Mouse (Mus musculus): ENCODE measurements at regions not wholly inside any gene's neighbourhood (a gene's known extent, or its start where the extent isn't known, plus 50 kb on each side); places are given as distances from the start of the nearest gene placed in this dataset.

GRCm38 (mm10) chr8:34478465-34478864 is 366.9 kb upstream of the Gm10131 start:
- Histone ChIP-seq H3K27ac (ENCODE audit: insufficient read depth, low read depth, low read length, poor library complexity, severe bottlenecking) (no peak overlapping the region), H3K9ac (ENCODE audit: insufficient read depth, low read depth, low read length, poor library complexity, severe bottlenecking) (no peak overlapping the region), H3K4me1 (ENCODE audit: control insufficient read depth in 2 of 2, insufficient read depth in 2 of 2, low read length in 2 of 2, poor library complexity in 1 of 2) (no peaks in the 10 kb centered on the region), H3K9me3 (ENCODE audit: control insufficient read depth, insufficient read depth, low read depth, low read length) (no peaks in the 10 kb centered on the region), H3K36me3 (ENCODE audit: control insufficient read depth, insufficient read depth, low read length, poor library complexity, severe bottlenecking) (no peaks in the 10 kb centered on the region), H3K4me3 (ENCODE audit: insufficient read depth in 1 of 2, low read depth in 1 of 2, low read length in 2 of 2, poor library complexity in 1 of 2, severe bottlenecking in 1 of 2) (no peak overlapping the region)
- no peak for DNase-seq (ENCODE audit: low read depth, low spot score)
- in situ Hi-C loops (cut with MboI; ENCODE audit: low sequenced_read_pairs in 2 of 2, unreplicated experiment in 2 of 2): no loop called here
- no peak for TF ChIP-seq ZC3H11A (IDR thresholded peaks at IDR 0.05; ENCODE audit: borderline replicate concordance, low read depth, low read length)
- TF ChIP-seq MAFK (IDR thresholded peaks at IDR 0.05; ENCODE audit: insufficient read depth, low read depth, low read length): no peak
- TF ChIP-seq CHD2 (IDR thresholded peaks at IDR 0.05; ENCODE audit: low read depth, low read length): no peak
- no peak for TF ChIP-seq HCFC1 (IDR thresholded peaks at IDR 0.05; ENCODE audit: borderline replicate concordance, insufficient read depth, low read length)
- no peak for TF ChIP-seq ZNF384 (IDR thresholded peaks at IDR 0.05; ENCODE audit: low read depth, low read length)

GRCm38 (mm10) chr8:34476146-34476820 is 364.7 kb upstream of the Gm10131 start:
- TF ChIP-seq ZNF384 (IDR thresholded peaks at IDR 0.05; ENCODE audit: low read depth, low read length) (no peak), CHD2 (IDR thresholded peaks at IDR 0.05; ENCODE audit: low read depth, low read length) (no peak), HCFC1 (IDR thresholded peaks at IDR 0.05; ENCODE audit: borderline replicate concordance, insufficient read depth, low read length) (no peak), MAFK (IDR thresholded peaks at IDR 0.05; ENCODE audit: insufficient read depth, low read depth, low read length) (no peak), ZC3H11A (IDR thresholded peaks at IDR 0.05; ENCODE audit: borderline replicate concordance, low read depth, low read length) (no peak)
- H3K4me1 ChIP-seq (ENCODE audit: control insufficient read depth in 2 of 2, insufficient read depth in 2 of 2, low read length in 2 of 2, poor library complexity in 1 of 2): peaks cover 0 to 2% of the 10 kb centered on the region in 2 experiments; a peak in 1 of 4 replicates
- no peaks in the 10 kb centered on the region for H3K9me3 ChIP-seq (ENCODE audit: control insufficient read depth, insufficient read depth, low read depth, low read length)
- no peak overlapping the region for H3K9ac ChIP-seq (ENCODE audit: insufficient read depth, low read depth, low read length, poor library complexity, severe bottlenecking)
- in situ Hi-C loops (cut with MboI; ENCODE audit: low sequenced_read_pairs in 2 of 2, unreplicated experiment in 2 of 2): no loop called here
- H3K4me3 ChIP-seq (ENCODE audit: insufficient read depth in 1 of 2, low read depth in 1 of 2, low read length in 2 of 2, poor library complexity in 1 of 2, severe bottlenecking in 1 of 2): no peak overlapping the region
- H3K36me3 ChIP-seq (ENCODE audit: control insufficient read depth, insufficient read depth, low read length, poor library complexity, severe bottlenecking): no peaks in the 10 kb centered on the region
- DNase-seq (ENCODE audit: low read depth, low spot score): no peak
- no peak overlapping the region for H3K27ac ChIP-seq (ENCODE audit: insufficient read depth, low read depth, low read length, poor library complexity, severe bottlenecking)

GRCm38 (mm10) chr8:34474593-34474992 is 363.1 kb upstream of the Gm10131 start:
- Histone ChIP-seq H3K36me3 (ENCODE audit: control insufficient read depth, insufficient read depth, low read length, poor library complexity, severe bottlenecking) (no peaks in the 10 kb centered on the region), H3K4me3 (ENCODE audit: insufficient read depth in 1 of 2, low read depth in 1 of 2, low read length in 2 of 2, poor library complexity in 1 of 2, severe bottlenecking in 1 of 2) (no peak overlapping the region), H3K9me3 (ENCODE audit: control insufficient read depth, insufficient read depth, low read depth, low read length) (no peaks in the 10 kb centered on the region), H3K9ac (ENCODE audit: insufficient read depth, low read depth, low read length, poor library complexity, severe bottlenecking) (no peak overlapping the region), H3K27ac (ENCODE audit: insufficient read depth, low read depth, low read length, poor library complexity, severe bottlenecking) (no peak overlapping the region), H3K4me1 (ENCODE audit: control insufficient read depth in 2 of 2, insufficient read depth in 2 of 2, low read length in 2 of 2, poor library complexity in 1 of 2) (peaks cover 0 to 2% of the 10 kb centered on the region in 2 experiments; a peak in 1 of 4 replicates)
- in situ Hi-C loops (cut with MboI; ENCODE audit: low sequenced_read_pairs in 2 of 2, unreplicated experiment in 2 of 2): no loop called here
- DNase-seq (ENCODE audit: low read depth, low spot score): no peak
- TF ChIP-seq ZNF384 (IDR thresholded peaks at IDR 0.05; ENCODE audit: low read depth, low read length) (no peak), CHD2 (IDR thresholded peaks at IDR 0.05; ENCODE audit: low read depth, low read length) (no peak), ZC3H11A (IDR thresholded peaks at IDR 0.05; ENCODE audit: borderline replicate concordance, low read depth, low read length) (no peak), HCFC1 (IDR thresholded peaks at IDR 0.05; ENCODE audit: borderline replicate concordance, insufficient read depth, low read length) (no peak)

- TF ChIP-seq ZNF384 (IDR thresholded peaks at IDR 0.05; ENCODE audit: low read depth, low read length) (no peak), CHD2 (IDR thresholded peaks at IDR 0.05; ENCODE audit: low read depth, low read length) (no peak), MAFK (IDR thresholded peaks at IDR 0.05; ENCODE audit: insufficient read depth, low read depth, low read length) (no peak), HCFC1 (IDR thresholded peaks at IDR 0.05; ENCODE audit: borderline replicate concordance, insufficient read depth, low read length) (no peak), ZC3H11A (IDR thresholded peaks at IDR 0.05; ENCODE audit: borderline replicate concordance, low read depth, low read length) (no peak)
- Histone ChIP-seq H3K4me1 (ENCODE audit: control insufficient read depth in 2 of 2, insufficient read depth in 2 of 2, low read length in 2 of 2, poor library complexity in 1 of 2) (peaks cover 0 to 2% of the 10 kb centered on the region in 2 experiments; a peak in 1 of 4 replicates), H3K9ac (ENCODE audit: insufficient read depth, low read depth, low read length, poor library complexity, severe bottlenecking) (no peak overlapping the region), H3K27ac (ENCODE audit: insufficient read depth, low read depth, low read length, poor library complexity, severe bottlenecking) (no peak overlapping the region), H3K9me3 (ENCODE audit: control insufficient read depth, insufficient read depth, low read depth, low read length) (no peaks in the 10 kb centered on the region), H3K4me3 (ENCODE audit: insufficient read depth in 1 of 2, low read depth in 1 of 2, low read length in 2 of 2, poor library complexity in 1 of 2, severe bottlenecking in 1 of 2) (no peak overlapping the region), H3K36me3 (ENCODE audit: control insufficient read depth, insufficient read depth, low read length, poor library complexity, severe bottlenecking) (no peaks in the 10 kb centered on the region)
- in situ Hi-C loops (cut with MboI; ENCODE audit: low sequenced_read_pairs in 2 of 2, unreplicated experiment in 2 of 2): no loop called here
- no peak for DNase-seq (ENCODE audit: low read depth, low spot score)
Observed at GRCm38 (mm10) chr8:34473769-34474168, 362.2 kb upstream of the Gm10131 start.

Measured in ES-E14 (cell line).